Mouse (Mus musculus): Measurements from ENCODE around the gene Taf12. TPM values are rescaled to one million over a fixed set of nuclear protein-coding genes. Genes with fewer than 3 reads are reported as not detected.

The Taf12 gene
- polyA plus RNA-seq, 1 experiment = 16.7 TPM

DNA sequence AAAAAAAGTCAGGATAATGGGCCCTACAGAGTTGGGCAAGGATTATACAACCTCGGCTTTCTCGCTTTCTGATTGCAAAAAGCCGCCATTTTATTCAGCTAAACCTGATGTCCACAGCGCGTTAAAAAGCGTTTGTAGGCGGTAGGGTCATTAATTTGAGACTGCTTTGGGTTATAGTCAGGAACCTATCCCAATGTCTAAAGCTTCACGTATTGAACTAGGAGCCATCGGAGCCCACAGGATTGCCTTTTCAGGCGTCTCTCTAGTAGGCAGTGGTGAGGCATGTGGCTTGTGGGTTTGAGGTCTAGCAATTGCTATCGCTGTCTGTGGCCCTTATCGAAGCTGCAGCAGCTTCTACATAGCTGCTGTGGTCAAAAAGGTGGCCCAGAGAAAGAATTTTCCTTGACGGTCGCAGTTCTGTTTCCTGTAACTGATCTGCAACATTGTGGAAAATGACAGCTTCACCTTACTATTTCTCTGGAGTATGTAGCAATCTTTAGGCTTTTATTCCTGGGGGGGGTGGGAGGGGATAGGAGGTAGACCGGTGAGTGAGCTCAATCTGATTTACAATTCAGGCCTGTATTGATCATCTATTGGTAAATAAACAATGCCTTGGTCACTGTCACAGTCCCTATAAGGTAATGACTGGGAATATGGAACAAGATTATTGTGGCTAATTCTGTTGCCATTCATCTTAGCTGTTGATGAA, 35.1 kb downstream of the Taf12 start:
- peak in 1 of 2 experiments; percentile 38 for DNase-seq (ENCODE audit: extremely low spot score in 1 of 2, low spot score in 1 of 2)

DNA sequence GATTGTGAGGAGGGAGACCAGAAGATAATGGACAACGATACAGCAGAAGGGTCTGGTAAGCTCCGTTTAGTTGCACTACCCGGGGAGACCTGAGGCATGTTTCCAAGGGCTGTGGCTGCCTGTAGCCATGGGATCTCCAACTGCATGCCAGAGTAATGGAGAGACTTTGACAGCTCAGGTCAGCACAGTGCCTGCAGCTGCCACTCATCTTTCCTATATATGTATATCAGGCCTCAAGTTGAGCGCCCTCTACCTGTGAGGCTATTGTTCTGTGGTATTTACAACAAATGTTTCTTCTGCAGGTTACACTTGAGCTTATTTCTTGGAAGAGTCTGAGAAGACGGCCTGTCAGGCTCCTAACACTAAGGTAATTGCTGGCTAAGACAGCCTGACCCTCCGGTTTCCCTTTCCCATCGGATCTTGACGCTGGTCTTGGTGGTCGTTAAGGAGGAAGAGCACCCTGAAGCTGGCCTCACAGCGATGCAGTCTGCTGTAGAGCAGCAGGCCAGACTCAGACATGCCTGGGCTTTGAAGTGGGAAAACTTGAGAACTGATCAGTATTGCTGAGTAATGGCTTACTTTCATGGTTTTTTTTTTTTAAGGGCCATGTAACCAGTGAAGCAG, 35.8 kb downstream of the Taf12 start:
- DNase-seq (ENCODE audit: extremely low spot score in 1 of 2, low spot score in 1 of 2) = peak; percentile 34 to 59

DNA sequence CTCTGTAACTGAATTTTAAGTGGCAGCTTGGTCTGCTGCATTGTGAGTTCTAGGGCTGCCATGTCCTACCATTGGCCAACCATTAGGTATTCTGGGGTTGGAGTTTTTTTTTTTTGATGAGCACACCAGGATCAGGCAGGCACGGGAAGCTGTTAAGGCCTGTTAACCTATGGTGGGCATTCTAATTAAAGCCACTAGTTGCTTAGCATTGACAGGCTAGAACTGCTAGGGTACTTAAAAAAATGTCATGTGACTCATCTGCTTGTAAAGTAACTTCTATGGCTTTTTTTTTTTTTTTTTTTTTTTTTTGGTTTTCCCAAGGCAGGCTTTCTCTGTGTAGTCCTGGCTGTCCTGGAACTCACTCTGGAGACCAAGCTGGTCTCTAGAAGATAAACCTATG, 37.0 kb downstream of the Taf12 start:
- DNase-seq (ENCODE audit: extremely low spot score in 1 of 2, low spot score in 1 of 2) = no peak

DNA sequence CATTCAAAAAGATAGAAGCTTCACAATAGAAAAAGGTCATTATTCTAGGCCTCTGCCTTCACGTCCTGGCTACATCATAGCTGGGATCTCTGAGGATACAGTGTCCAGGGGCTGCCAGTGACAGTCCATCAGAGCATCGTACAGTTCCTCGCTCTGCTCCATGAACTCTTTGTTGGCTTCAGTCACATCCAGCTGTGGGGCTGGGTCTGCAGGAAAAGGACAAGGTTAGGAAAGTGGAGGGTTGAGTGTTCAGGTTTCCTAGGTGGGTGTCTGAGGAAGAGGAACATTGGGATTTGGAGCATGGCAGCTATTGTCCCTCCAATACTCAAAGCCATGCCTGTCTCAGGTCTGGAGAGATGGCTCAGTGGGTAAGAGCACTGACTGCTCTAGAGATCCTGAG, 37.6 kb downstream of the Taf12 start:
- no peak for DNase-seq (ENCODE audit: extremely low spot score in 1 of 2, low spot score in 1 of 2)

DNA sequence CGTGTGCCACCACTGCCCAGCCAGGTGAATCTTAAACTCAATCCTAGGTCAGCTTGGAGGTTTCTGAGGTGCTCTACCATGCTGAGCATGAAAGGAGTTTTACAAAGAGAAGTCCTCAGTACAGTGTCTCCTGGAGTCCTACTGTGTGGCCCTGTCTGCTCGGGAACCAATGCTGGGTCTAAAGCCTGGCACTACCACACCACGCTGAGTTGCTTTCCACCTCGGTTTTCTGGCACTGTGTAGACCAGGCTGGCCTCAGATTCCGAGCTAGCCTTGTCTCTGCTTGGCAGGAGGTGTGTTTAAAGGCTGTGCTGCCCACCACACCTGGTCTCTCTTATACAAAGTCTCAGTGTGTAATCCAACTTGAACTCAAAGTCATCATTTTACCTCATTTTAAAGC, 38.5 kb downstream of the Taf12 start:
- DNase-seq (ENCODE audit: extremely low spot score in 1 of 2, low spot score in 1 of 2) = no peak

DNA sequence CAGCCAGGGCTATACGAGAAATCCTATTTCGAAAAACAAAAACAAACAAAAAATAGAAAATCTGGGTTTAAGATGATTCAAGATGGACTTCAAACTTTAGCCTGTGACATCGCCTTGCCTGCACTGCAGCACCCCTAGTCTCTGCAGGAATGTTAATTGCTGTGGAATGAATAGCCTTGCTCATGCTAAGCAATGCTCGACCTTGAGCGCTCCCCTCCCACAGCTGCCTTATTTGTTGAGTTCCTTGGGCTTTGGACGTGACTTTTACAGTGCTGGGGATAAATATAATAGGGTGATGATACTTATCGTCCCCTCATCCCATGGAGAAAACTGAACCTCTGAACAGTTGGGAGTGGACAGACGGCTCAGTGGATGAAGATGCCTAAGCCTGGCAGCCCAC, 41.5 kb downstream of the Taf12 start:
- no peak for DNase-seq (ENCODE audit: extremely low spot score in 1 of 2, low spot score in 1 of 2)

DNA sequence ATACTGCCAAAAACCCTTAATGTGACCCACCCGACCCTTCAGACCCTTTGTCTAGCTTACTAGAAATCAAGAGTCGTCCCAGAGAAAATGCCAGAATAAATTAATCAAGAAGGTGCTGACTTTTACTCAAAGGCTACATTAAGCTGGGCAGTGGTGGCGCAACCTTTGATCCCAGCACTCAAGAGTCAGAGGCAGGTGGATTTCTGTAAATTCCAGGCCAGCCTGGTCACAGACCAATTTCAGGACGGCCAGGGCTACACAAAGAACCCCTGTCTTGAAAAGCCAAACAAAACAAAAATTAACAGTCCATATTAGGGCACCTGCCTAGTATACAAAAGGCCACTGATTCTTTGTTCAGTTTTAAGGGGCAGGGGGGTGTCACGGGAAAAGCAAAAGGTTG, 52.3 kb downstream of the Taf12 start:
- no peak for DNase-seq (ENCODE audit: extremely low spot score in 1 of 2, low spot score in 1 of 2)

DNA sequence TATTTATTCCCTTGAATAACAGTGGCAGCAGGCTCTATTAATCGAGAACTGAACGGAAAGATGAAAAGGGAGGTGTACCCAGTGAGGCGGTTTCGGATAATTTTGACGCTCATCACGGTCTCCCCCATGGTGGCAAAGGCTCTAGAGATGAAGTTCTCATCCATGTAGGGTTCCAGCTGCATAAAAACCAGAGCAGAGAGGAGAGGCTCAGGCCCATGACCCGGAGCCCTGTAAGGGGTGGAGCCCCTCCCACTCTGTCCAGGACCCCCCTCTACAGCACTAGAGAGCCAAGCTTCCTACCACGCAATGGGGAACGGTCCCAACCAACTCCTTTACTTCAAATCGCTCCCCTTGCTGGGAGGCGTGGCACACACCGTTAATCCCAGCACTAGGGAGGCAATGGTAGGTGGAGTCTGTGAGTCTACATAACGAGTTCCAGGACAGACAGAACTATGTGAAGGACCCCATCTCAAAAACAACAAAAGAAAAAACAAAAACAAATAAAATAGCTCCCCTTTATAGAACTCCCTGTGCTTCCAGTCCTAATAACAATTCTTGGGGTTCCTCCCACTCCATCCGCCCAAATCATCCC, 54.3 kb downstream of the Taf12 start:
- no peak for DNase-seq (ENCODE audit: extremely low spot score in 1 of 2, low spot score in 1 of 2)

DNA sequence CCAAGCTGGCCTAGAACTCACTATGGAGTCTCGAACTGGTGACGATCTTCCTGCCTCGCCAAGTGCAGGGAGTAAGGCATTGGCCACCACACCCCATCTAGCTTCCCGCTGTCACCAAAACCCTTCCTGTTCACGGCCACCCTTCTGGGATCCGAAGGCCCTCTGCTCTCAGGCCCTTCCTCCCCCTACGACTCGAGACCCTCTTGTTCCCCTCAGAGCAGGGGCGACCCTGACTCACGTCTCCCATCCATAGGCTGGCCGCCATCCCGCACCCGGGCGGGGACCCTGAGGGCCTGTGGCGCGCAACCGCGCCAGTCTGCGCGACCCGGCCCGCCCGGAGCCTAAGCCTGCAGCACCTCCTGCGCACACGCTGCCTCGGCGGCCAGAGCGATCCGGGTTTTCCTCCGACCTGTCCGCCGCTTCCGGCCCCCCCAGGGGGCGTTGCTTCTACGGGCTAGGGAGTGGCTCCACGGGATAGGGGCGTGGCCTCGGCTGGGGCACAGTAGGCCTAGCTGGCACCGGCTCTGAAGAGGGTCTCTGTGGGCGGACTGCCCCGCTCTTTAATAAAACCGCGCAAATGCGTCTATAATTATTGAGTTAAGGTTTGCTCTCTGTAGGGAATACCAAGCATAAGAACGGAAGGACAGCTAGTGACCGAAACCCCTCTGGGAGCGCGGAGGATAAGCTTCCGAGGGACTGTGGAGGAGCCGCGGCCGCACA, 55.1 kb downstream of the Taf12 start, which contains the start of gene Trnau1ap:
Gene Trnau1ap (minus strand): TSS at position 424 of the 720 bp plus-strand sequence.
- DNase-seq (ENCODE audit: extremely low spot score in 1 of 2, low spot score in 1 of 2) = peak; percentile 41 to 83

DNA sequence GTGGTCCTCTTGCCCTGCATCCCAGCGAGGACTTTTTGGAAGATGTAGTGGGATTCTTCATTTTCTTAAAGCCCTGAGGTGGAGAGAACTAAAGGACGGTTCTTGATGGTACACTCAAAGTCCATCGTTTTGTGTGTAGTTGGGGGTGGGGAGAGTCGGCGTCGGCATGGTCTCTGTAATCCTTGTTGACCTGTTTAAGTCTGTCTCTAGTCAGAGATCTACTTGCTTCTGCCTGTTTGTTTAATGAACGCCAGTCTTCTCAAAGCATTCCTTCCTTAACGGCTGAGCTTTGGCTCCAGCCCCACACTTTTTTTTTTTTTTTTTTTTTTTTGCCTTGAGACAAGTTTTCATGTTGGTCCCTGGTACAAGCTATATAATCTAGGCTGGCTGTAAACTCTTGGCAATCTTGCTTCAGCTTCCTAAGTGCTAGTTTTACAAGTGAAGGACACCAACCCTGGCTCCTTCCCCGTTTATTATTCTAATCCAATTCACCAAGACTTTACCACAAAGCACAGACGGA, 55.7 kb downstream of the Taf12 start:
- no peak for DNase-seq (ENCODE audit: extremely low spot score in 1 of 2, low spot score in 1 of 2)

DNA sequence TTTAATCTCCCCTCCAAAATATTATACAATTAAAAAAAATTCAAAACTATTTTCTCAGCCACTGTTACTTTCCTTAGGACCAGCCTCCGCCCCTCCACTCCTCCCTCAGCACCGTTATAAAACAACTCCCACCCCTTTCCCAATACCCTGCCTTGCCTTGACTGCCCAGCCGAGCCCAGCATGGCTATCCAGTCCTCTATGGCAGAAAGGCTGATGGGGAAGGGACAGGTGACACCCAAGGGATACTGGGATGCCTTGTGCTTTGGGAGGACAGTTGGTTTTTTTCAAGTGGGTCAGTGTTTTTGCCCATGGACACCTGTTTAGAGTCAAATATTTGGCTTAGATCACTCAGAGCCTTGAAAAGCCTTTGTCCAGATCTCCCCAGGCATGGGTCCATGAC, 57.8 kb downstream of the Taf12 start:
- DNase-seq (ENCODE audit: extremely low spot score in 1 of 2, low spot score in 1 of 2) = no peak

DNA sequence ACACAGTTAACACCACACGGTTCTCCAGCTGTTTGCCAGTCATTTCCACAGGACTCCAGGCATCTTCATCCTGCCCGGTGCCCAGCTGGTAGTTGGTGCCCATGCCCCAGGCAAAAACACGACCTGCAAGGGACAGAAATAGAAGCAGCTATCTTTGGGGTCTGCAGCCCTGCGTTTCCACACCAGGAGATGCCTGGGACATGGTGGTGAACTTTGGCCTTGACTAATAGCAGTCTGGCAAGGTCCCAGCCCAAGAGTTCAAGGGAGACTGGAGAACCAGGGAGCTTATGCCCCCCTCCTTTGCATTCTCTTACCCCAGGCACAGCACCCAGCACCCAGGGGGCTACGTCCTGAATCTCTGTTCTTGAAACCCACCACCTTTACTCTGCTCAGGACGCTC, 58.7 kb downstream of the Taf12 start:
- no peak for DNase-seq (ENCODE audit: extremely low spot score in 1 of 2, low spot score in 1 of 2)

DNA sequence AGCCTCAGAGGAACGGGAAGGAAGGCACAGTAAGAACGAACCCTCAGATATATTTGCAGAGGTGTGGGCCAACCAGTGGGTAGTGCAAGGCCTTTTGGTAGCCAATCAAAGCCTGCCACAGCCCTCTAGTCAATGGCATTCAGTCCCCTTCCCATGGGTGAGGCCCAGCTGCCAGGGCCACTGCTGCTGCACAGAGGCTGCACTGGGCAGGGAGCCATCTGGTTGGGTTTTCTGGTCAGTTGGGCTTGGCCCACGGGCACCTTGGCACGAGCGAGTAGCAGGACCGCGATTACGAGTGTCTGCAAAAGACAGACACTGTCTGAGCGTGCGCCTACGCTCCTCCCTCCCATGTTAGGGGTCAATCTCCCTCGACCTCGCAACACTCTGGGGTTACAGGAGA, 64.8 kb downstream of the Taf12 start:
- peak in 1 of 2 experiments; percentile 28 for DNase-seq (ENCODE audit: extremely low spot score in 1 of 2, low spot score in 1 of 2)

DNA sequence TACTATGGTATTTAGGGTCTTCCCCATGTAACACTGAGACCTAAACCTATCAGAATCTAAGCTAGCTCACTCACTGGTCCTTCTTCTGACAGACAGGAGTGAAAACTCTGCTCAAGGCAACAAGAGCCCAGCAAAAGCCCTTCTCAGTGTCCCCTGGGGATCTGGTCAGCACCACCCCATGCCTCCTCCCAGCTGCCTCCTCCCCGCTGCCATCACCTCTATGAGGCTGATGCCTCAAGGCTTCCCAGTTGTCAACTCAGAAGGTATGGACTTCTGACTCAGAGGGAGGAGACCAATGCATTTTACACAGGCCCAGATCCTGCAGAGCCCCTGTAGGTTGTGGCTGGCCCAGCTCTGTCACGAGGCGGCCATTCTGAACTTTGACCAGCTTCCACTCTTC, 67.3 kb downstream of the Taf12 start:
- DNase-seq (ENCODE audit: extremely low spot score in 1 of 2, low spot score in 1 of 2) = no peak

DNA sequence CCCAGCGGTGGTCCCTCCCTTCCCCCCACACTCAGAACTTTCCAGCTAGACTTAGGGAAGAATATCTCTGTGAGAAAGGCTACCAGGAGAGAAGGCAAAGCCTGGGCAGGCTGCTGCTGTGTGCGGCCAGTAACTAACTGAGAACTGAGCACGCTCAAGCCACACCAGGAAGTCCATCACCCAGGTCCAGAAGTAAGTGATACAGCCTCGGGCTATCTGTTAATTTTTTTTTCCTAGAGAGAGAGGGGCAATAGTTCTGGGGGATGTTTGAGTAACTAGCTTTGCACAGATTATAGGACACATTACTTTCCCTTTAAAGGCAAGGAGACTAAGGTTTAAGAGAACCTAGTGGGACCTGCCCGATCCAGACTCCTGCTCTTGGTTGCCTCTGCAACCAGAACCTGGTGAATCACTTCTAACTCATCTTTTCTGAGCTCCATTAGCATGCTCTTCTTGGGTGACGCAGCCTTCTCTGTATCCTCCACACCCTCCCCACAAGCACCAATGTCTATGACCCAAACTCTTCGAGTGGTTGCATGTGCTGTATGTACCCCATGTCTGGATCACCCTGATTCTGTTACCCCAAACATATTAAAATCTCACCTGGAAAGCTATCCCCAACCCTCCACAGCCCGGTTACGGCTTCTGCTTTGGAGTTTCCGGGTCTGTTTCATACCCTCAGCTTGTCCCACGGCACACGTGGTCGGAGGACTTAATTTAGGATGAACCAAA, 70.4 kb downstream of the Taf12 start:
- no peak for DNase-seq (ENCODE audit: extremely low spot score in 1 of 2, low spot score in 1 of 2)

Other genes with a start within 250 kb of the Taf12 start
- 0.06 TPM in 1 of 2 replicates, not detected in the other for gene Gm10300, start 199.7 kb upstream of the Taf12 start, polyA plus RNA-seq (2012; rRNA removed)
- 29.1 and 29.3 TPM in 2 replicates for gene Epb41, start 199.1 kb upstream of the Taf12 start, polyA plus RNA-seq (2012; rRNA removed)
- 12.8 and 13.1 TPM in 2 replicates for gene Oprd1, start 129.9 kb upstream of the Taf12 start, polyA plus RNA-seq (2012; rRNA removed)
- 19.0 and 21.8 TPM in 2 replicates for gene Ythdf2, start 62.1 kb upstream of the Taf12 start, polyA plus RNA-seq (2012; rRNA removed)
- 20.7 and 21.6 TPM in 2 replicates for gene Gmeb1, start 12.8 kb upstream of the Taf12 start, polyA plus RNA-seq (2012; rRNA removed)
- 2.8 and 3.9 TPM in 2 replicates for gene Rab42, start 29.0 kb downstream of the Taf12 start, polyA plus RNA-seq (2012; rRNA removed)
- gene Trnau1ap, start 55.2 kb downstream of the Taf12 start, polyA plus RNA-seq (2012; rRNA removed) = 17.4 and 18.4 TPM in 2 replicates
- 9.5 and 11.1 TPM in 2 replicates for gene Rcc1, start 79.2 kb downstream of the Taf12 start, polyA plus RNA-seq (2012; rRNA removed)
- 6.3 and 7.2 TPM in 2 replicates for gene Phactr4, start 148.1 kb downstream of the Taf12 start, polyA plus RNA-seq (2012; rRNA removed)
- 6.2 and 6.7 TPM in 2 replicates for gene Med18, start 189.5 kb downstream of the Taf12 start, polyA plus RNA-seq (2012; rRNA removed)
- gene Sesn2, start 236.1 kb downstream of the Taf12 start, polyA plus RNA-seq (2012; rRNA removed) = 9.2 and 9.7 TPM in 2 replicates

All from frontal cortex, adult 2 months (tissue).